Mouse (Mus musculus): ENCODE data around the gene Pmp22.
A peak's percentile ranks its signal among the peaks of the same experiment; 100 is the strongest.

The Pmp22 gene

GRCm38 (mm10) chr11:63162806-63163205, 34.0 kb downstream of the Pmp22 start:
- no peak for DNase-seq (ENCODE audit: low read depth, low spot score)

GRCm38 (mm10) chr11:63163550-63163949, 34.8 kb downstream of the Pmp22 start:
- no peak for DNase-seq (ENCODE audit: low read depth, low spot score)

- no peak for DNase-seq (ENCODE audit: low read depth, low spot score)
These were observed 35.4 kb downstream of the Pmp22 start for GRCm38 (mm10) chr11:63163986-63164682.

- DNase-seq (ENCODE audit: low read depth, low spot score): peak; percentile 35
These were observed 36.1 kb downstream of the Pmp22 start for GRCm38 (mm10) chr11:63164756-63165484.

- no peak for DNase-seq (ENCODE audit: low read depth, low spot score)
These were observed 39.0 kb downstream of the Pmp22 start for GRCm38 (mm10) chr11:63167826-63168225.

GRCm38 (mm10) chr11:63168551-63169258, 39.9 kb downstream of the Pmp22 start:
- DNase-seq (ENCODE audit: low read depth, low spot score): no peak

GRCm38 (mm10) chr11:63171977-63172376, 43.2 kb downstream of the Pmp22 start:
- no peak for DNase-seq (ENCODE audit: low read depth, low spot score)

- DNase-seq (ENCODE audit: low read depth, low spot score): no peak
These were observed 44.8 kb downstream of the Pmp22 start for GRCm38 (mm10) chr11:63173604-63174003.

GRCm38 (mm10) chr11:63175302-63175701, 46.5 kb downstream of the Pmp22 start:
- DNase-seq (ENCODE audit: low read depth, low spot score): peak; percentile 6

- DNase-seq (ENCODE audit: low read depth, low spot score): no peak
These were observed 47.6 kb downstream of the Pmp22 start for GRCm38 (mm10) chr11:63176416-63176815.

GRCm38 (mm10) chr11:63180262-63181101, 51.7 kb downstream of the Pmp22 start:
- no peak for DNase-seq (ENCODE audit: low read depth, low spot score)

- DNase-seq (ENCODE audit: low read depth, low spot score): no peak
These were observed 60.0 kb downstream of the Pmp22 start for GRCm38 (mm10) chr11:63188803-63189202.

GRCm38 (mm10) chr11:63198070-63198469, 69.3 kb downstream of the Pmp22 start:
- DNase-seq (ENCODE audit: low read depth, low spot score): no peak

GRCm38 (mm10) chr11:63201989-63202535, 73.3 kb downstream of the Pmp22 start:
- DNase-seq (ENCODE audit: low read depth, low spot score): no peak

Measured in A20 (cell line).